Mouse (Mus musculus) small intestine, adult 2 months (tissue): ENCODE results near the gene Emx1. TPM values are rescaled to one million over a fixed set of nuclear protein-coding genes. Genes with fewer than 3 reads are reported as not detected.
"Not testable (repeated sequence)": the region's sequence is repeated elsewhere in the genome, so short reads cannot be mapped to it uniquely, and the experiment has no call there.

Experiments used
- H3K27ac ChIP-seq: fragments of 200-500 bp; 2 replicates; pipeline ENCODE4 v1.5.1; 2012; ENCODE audit warnings: low read depth, low read length, control low read depth, inconsistent platforms; ENCODE audit not compliant: insufficient read depth
- H3K27me3 ChIP-seq: fragments of 200-500 bp; 2 replicates; pipeline ENCODE4 v1.6.1; 2012; ENCODE audit warnings: mild to moderate bottlenecking, moderate library complexity, low read length, inconsistent platforms; ENCODE audit not compliant: control insufficient read depth, insufficient read depth
- H3K36me3 ChIP-seq: fragments of 200-500 bp; 2 replicates; pipeline ENCODE4 v1.6.1; 2012; ENCODE audit warnings: mild to moderate bottlenecking, low read length, control low read depth, inconsistent platforms; ENCODE audit not compliant: control insufficient read depth, insufficient read depth
- H3K4me1 ChIP-seq: fragments of 200-500 bp; 2 replicates; pipeline ENCODE4 v1.6.1; 2012; ENCODE audit warnings: low read length, inconsistent platforms, mixed read lengths; ENCODE audit not compliant: control insufficient read depth, insufficient read depth, insufficient read length
- H3K4me3 ChIP-seq: fragments of 200-500 bp; 2 replicates; pipeline ENCODE4 v1.5.1; 2012; ENCODE audit warnings: low read depth, mild to moderate bottlenecking, control low read depth, inconsistent platforms, low read length, moderate library complexity
- CTCF ChIP-seq: fragments of 200-500 bp; IDR thresholded peaks from 2 replicates; pipeline ENCODE4 v1.5.1; 2012; ENCODE audit warnings: low read depth, mild to moderate bottlenecking, control low read depth, inconsistent platforms, low read length, moderate library complexity, mixed read lengths; ENCODE audit not compliant: insufficient replicate concordance, insufficient read length; ENCODE audit errors: extremely low read depth
- POLR2A ChIP-seq: fragments of 200-500 bp; IDR thresholded peaks from 2 replicates; pipeline ENCODE4 v1.6.1; 2012; ENCODE audit warnings: low read depth, mild to moderate bottlenecking, control low read depth, inconsistent platforms, low read length, moderate library complexity
- WGBS: fragments of 180-500 bp; shearing (Covaris S2); methylation state at CpG from one replicate; pipeline ENCODE4 v1.1.7; 2018; 5-methylcytosine and 5-hydroxymethylcytosine counted together
- polyA plus RNA-seq: library from polyadenylated mRNA; depleted of rRNA; stranded (reverse); fragments of >200 nt; gene quantifications from 2 replicates; pipeline ENCODE4 v1.2.3, GENCODE M21; 2012; rRNA removed

Gene Emx1
- not detected in 2 replicates for polyA plus RNA-seq

DNA sequence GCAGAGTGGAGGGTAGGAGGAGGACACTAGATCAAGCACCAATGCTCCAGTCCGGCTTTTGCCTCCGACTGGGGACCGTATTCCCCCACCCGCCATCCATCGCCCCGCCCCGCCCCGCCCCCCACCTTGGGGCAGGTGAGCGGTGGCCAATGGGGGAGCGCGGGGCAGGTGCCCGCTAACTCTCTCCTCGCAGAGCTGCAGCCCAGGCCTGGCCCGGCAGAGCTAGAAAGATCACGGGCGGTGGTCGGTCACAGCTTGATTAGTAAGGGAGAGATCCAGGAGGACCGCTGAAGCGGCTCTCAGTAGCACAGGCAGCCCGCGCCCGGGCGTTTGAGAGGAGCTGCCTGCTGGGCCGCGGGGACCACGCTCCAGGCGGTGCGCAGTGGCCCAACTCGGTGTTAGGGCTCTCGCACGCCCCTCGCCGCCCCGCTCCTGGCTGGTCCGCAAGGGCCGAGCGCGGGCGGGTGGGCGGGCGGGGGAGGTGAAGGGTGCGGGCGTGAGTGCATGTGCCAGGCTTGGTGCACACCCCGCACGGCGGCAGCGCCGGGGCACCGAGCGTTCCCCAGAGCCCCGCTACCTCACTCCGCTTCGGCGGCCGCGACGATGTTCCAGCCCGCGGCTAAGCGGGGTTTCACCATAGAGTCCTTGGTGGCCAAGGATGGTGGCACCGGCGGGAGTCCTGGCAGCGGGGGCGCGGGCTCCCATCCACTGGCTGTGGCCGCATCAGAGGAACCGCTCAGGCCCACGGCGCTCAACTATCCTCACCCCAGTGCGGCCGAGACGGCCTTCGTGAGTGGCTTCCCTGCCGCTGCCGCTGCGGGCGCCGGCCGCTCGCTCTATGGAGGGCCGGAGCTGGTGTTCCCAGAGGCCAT is at the start of gene Emx1:
TSS of gene Emx1 (plus strand) at position 99 of the 872 bp plus-strand sequence.
- Histone ChIP-seq H3K27ac (no peak within 1 kb of the TSS), H3K36me3 (no peaks in the 10 kb centered on the region), H3K4me1 (no peaks in the 10 kb centered on the region; the same call in 1 of the 2 replicates), H3K27me3 (peaks cover 70% of the 10 kb centered on the region), H3K4me3 (peak within 1 kb of the TSS; percentile 33; the same call in 1 of the 2 replicates)
- no peak for TF ChIP-seq CTCF
- no peak for TF ChIP-seq POLR2A
- 1% methylated on average over 81 of the region's 81 CpGs for WGBS

- Histone ChIP-seq H3K36me3 (0 out of 2 replicates have a peak, but pooled peaks cover 1% of the 10 kb centered on the region), H3K4me1 (peaks cover 2% of the 10 kb centered on the region; the same call in 1 of the 2 replicates), H3K27me3 (no peaks in the 10 kb centered on the region), H3K27ac (no peak overlapping the region), H3K4me3 (no peak overlapping the region)
- 98% methylated on average over 2 of the region's 2 CpGs for WGBS
- TF ChIP-seq POLR2A (no peak), CTCF (no peak)
These were observed 47.7 kb upstream of the Emx1 start for GRCm38 (mm10) chr6:85139534-85139933.

DNA sequence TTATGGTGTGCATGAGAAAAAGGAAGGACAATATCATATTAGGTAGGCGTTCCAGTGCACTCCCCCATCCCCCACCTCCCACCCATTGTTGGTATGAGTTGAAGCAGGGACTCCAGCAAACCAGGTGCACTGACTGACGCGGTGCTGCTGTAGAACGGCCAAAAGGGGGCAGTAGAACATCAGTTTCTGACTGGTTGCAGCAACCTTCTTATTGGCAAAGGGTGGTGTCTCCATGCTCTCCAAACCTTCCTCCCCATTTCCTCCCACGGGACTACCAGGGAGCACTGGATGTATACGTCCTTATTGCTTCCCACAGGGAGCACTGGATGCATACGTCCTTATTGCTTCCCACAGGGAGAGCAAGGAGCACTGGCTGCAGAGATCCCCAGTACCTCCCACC is 46.2 kb upstream of the Emx1 start:
- not testable (repeated sequence) for H3K36me3 ChIP-seq, H3K27ac ChIP-seq
- 2% methylated on average over 7 of the region's 7 CpGs for WGBS

GRCm38 (mm10) chr6:85144466-85144865 is 42.8 kb upstream of the Emx1 start:
- H3K4me3 ChIP-seq = no peak overlapping the region
- H3K27ac ChIP-seq = no peak overlapping the region
- no peaks in the 10 kb centered on the region for H3K36me3 ChIP-seq
- TF ChIP-seq CTCF (no peak), POLR2A (no peak)
- no peaks in the 10 kb centered on the region for H3K27me3 ChIP-seq
- H3K4me1 ChIP-seq = no peaks in the 10 kb centered on the region
- 71% methylated on average over 3 of the region's 3 CpGs for WGBS

More for the DNA sequence above, 46.2 kb upstream of the Emx1 start:
- H3K4me1 ChIP-seq, H3K4me3 ChIP-seq, H3K27me3 ChIP-seq: not testable (repeated sequence)
- TF ChIP-seq CTCF = peak; percentile 34; the same call in 1 of the 2 replicates

- H3K4me1 ChIP-seq = no peaks in the 10 kb centered on the region
- WGBS = 50% methylated on average over 3 of the region's 3 CpGs
These were observed 39.6 kb upstream of the Emx1 start for GRCm38 (mm10) chr6:85147636-85148035.

DNA sequence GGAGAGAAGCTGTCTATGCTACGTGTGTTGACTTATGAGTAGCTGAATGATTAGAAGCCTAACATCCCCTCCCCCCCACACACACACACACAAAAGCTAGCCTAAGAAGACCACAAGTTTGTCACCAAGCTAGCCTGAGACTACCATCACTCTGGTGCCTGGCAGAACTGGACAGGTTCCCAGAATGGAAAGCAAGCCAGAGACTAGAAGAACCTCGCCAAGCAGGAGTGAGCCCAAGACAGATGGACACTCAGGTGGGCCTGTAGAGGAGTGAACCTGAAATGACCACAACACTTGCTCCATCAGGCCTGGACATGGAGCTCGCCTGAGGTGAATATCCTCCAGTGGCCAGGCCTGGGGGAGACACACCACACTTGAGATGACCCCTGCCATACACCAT is 36.9 kb upstream of the Emx1 start:
- Histone ChIP-seq H3K27me3 (no peaks in the 10 kb centered on the region), H3K4me1 (peaks cover 5% of the 10 kb centered on the region), H3K36me3 (no peaks in the 10 kb centered on the region), H3K4me3 (no peak overlapping the region), H3K27ac (no peak overlapping the region)
- TF ChIP-seq POLR2A = no peak
- TF ChIP-seq CTCF = no peak
- 75% methylated on average over 3 of the region's 3 CpGs for WGBS

More at GRCm38 (mm10) chr6:85147636-85148035, 39.6 kb upstream of the Emx1 start:
- Histone ChIP-seq H3K27me3 (no peaks in the 10 kb centered on the region), H3K4me3 (no peak overlapping the region), H3K36me3 (no peaks in the 10 kb centered on the region), H3K27ac (no peak overlapping the region)
- TF ChIP-seq POLR2A = no peak
- no peak for TF ChIP-seq CTCF

DNA sequence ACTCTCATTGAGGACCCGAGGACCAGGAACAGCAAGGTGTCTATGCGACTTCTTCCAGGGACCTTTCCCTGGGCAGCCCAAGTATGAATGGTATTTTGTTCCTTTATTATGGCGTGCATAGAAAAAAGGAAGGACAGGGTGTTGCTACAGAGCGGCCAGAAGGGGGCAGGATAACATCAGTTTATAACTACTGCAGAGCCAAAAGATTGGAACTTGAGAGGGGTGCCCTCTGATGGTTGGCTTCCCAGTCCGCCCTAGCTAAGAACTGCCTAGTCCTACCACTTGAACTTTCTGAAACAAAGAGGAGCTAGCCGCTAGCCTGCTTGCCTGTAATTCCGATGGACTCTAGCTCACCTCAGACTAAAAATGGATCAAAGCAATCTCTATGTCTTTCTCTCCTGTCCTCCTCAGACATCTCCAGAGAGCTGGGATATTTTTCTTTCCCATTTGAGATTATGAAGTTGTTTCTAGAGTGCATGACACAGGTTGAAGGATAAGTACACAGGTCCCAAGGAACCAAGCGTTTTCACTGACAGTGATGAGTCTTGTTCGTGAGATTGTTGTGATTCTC is 33.2 kb upstream of the Emx1 start:
- Histone ChIP-seq H3K27ac (no peak overlapping the region), H3K27me3 (no peaks in the 10 kb centered on the region), H3K36me3 (no peaks in the 10 kb centered on the region), H3K4me3 (no peak overlapping the region), H3K4me1 (peaks cover 7% of the 10 kb centered on the region)
- TF ChIP-seq CTCF = peak; percentile 52; the same call in 1 of the 2 replicates
- no peak for TF ChIP-seq POLR2A
- WGBS = 22% methylated on average over 9 of the region's 9 CpGs
